In genomic region chr8:15840632-15841252, GRCm38 (mm10) we compare ENCODE assay signal across 22 mouse cellular contexts.
DNase-seq lines count a peak whose midpoint lies in the region; ATAC-seq and TF ChIP-seq lines count a peak whose summit lies in the region.
"Had no signal": no experiment of that assay in that cellular context is flagged by ENCODE, and none has a peak within 500 bp of the region (broad histone marks: within the 10 kb centered on the region; RNA-seq: fewer than 3 reads in every experiment).

No protein-coding gene starts in this region.

- peaks cover 4% of the 10 kb centered on the region; the same call in 1 of the 2 replicates for H3K4me1 ChIP-seq in limb, embryonic 11.5 days (ENCODE audit: control insufficient read depth, insufficient read depth, low read length)
- H3K4me1 ChIP-seq in limb, embryonic 10.5 days, result peaks cover 8% of the 10 kb centered on the region; the same call in 1 of the 2 replicates
- peaks cover 10% of the 10 kb centered on the region; the same call in 1 of the 2 replicates for H3K4me1 ChIP-seq in limb, embryonic 13.5 days
- no peaks in the 10 kb centered on the region for H3K4me1 ChIP-seq in thymus, adult 2 months (replicated peaks; ENCODE audit: control insufficient read depth, insufficient read depth, low read length)
- H3K4me1 ChIP-seq: forebrain, embryonic 13.5 days; hindbrain, embryonic 13.5 days had no signal

- no peak overlapping the region for H3K4me3 ChIP-seq in limb, embryonic 11.5 days (ENCODE audit: low read depth, low read length)
- no peak overlapping the region for H3K4me3 ChIP-seq in limb, embryonic 10.5 days
- H3K4me3 ChIP-seq in limb, embryonic 13.5 days, result no peak overlapping the region
- H3K4me3 ChIP-seq in thymus, adult 2 months (ENCODE audit: control insufficient read depth, insufficient read depth, low read length), result no peak overlapping the region
- H3K4me3 ChIP-seq: forebrain, embryonic 13.5 days; hindbrain, embryonic 13.5 days; left cerebral cortex, adult 2 months had no signal

- no peak overlapping the region for H3K4me2 ChIP-seq in limb, embryonic 11.5 days (ENCODE audit: low read depth, severe bottlenecking)
- H3K4me2 ChIP-seq in limb, embryonic 13.5 days (replicated peaks), result no peak overlapping the region
- H3K4me2 ChIP-seq: forebrain, embryonic 13.5 days; heart, embryonic 11.5 days; hindbrain, embryonic 13.5 days had no signal

- peak; percentile 19 for DNase-seq in embryo, embryonic 10.5 days (ENCODE audit: low spot score)
- DNase-seq in embryo, embryonic 10 days (ENCODE audit: low spot score), result no peak
- DNase-seq in limb, embryonic 11.5 days (ENCODE audit: low spot score), result peak; percentile 24
- no peak for DNase-seq in limb, embryonic 10.5 days (ENCODE audit: low spot score)
- peak; percentile 29 for DNase-seq in WW6 (ENCODE audit: low read depth, low spot score)
- DNase-seq in frontal cortex, postnatal 10 days (ENCODE audit: low spot score in 2 of 2), result no peak
- no peak for DNase-seq in thymus, adult 2 months
- DNase-seq: adrenal gland, postnatal 14 days; cerebellum, adult 18-20 months; heart, postnatal 14 days; kidney, adult 18-20 months; liver; lung, adult 18-20 months; right cerebral cortex, postnatal 14 days; thymus, postnatal 25 days had no signal

- H3K27me3 ChIP-seq in limb, embryonic 11.5 days (ENCODE audit: control insufficient read depth, insufficient read depth, low read length), result no peaks in the 10 kb centered on the region
- no peaks in the 10 kb centered on the region for H3K27me3 ChIP-seq in limb, embryonic 10.5 days (ENCODE audit: low read depth, poor library complexity, severe bottlenecking)
- no peaks in the 10 kb centered on the region for H3K27me3 ChIP-seq in limb, embryonic 13.5 days
- no peaks in the 10 kb centered on the region for H3K27me3 ChIP-seq in thymus, adult 2 months (ENCODE audit: control insufficient read depth, insufficient read depth, low read length)
- H3K27me3 ChIP-seq: forebrain, embryonic 13.5 days; hindbrain, embryonic 13.5 days had no signal

- no peak for TF ChIP-seq CTCF in thymus, adult 2 months (IDR thresholded peaks at IDR 0.05; ENCODE audit: borderline replicate concordance, control insufficient read depth, extremely low read depth, insufficient read depth, low read length, poor library complexity)

- no peak overlapping the region for H3K9ac ChIP-seq in limb, embryonic 11.5 days (ENCODE audit: low read length)
- H3K9ac ChIP-seq in limb, embryonic 13.5 days, result no peak overlapping the region
- H3K9ac ChIP-seq: forebrain, embryonic 13.5 days; hindbrain, embryonic 13.5 days had no signal

- no peaks in the 10 kb centered on the region for H3K36me3 ChIP-seq in limb, embryonic 11.5 days (ENCODE audit: control insufficient read depth, insufficient read depth, low read length)
- H3K36me3 ChIP-seq in limb, embryonic 10.5 days, result no peaks in the 10 kb centered on the region
- H3K36me3 ChIP-seq in limb, embryonic 13.5 days, result no peaks in the 10 kb centered on the region
- no peaks in the 10 kb centered on the region for H3K36me3 ChIP-seq in thymus, adult 2 months (ENCODE audit: control insufficient read depth, insufficient read depth, low read length)
- H3K36me3 ChIP-seq: hindbrain, embryonic 13.5 days had no signal

- H3K9me3 ChIP-seq in limb, embryonic 11.5 days (ENCODE audit: control insufficient read depth, low read length), result no peaks in the 10 kb centered on the region
- no peaks in the 10 kb centered on the region for H3K9me3 ChIP-seq in limb, embryonic 10.5 days (replicated peaks)
- H3K9me3 ChIP-seq in limb, embryonic 13.5 days, result no peaks in the 10 kb centered on the region
- H3K9me3 ChIP-seq: forebrain, embryonic 13.5 days; hindbrain, embryonic 13.5 days had no signal

- TF ChIP-seq POLR2A in thymus, adult 2 months (IDR thresholded peaks at IDR 0.05; ENCODE audit: control insufficient read depth, extremely low read depth, insufficient read depth, low read length, poor library complexity), result no peak

- 61% methylated on average over 8 of the region's 8 CpGs for WGBS in limb, embryonic 11.5 days
- WGBS in limb, embryonic 10.5 days, result 67% methylated on average over 8 of the region's 8 CpGs
- WGBS in limb, embryonic 13.5 days, result 55% methylated on average over 8 of the region's 8 CpGs
- 70% methylated on average over 8 of the region's 8 CpGs for WGBS in thymus, adult 2 months

- no peak overlapping the region for H3K27ac ChIP-seq in limb, embryonic 11.5 days (replicated peaks; ENCODE audit: low read depth, low read length)
- H3K27ac ChIP-seq in limb, embryonic 10.5 days, result no peak overlapping the region
- no peak overlapping the region for H3K27ac ChIP-seq in limb, embryonic 13.5 days
- no peak overlapping the region for H3K27ac ChIP-seq in thymus, adult 2 months (ENCODE audit: control insufficient read depth, insufficient read depth, low read length)
- H3K27ac ChIP-seq: forebrain, embryonic 13.5 days; hindbrain, embryonic 13.5 days; left cerebral cortex, adult 2 months had no signal

- ATAC-seq in limb, embryonic 11.5 days (ENCODE audit: insufficient number of reproducible peaks, low FRiP score, low TSS enrichment, low read depth), result peak; percentile 68; the same call in 1 of the 2 replicates
- 0 out of 2 replicates have a peak, but pooled peaks have one; percentile 54 for ATAC-seq in limb, embryonic 13.5 days (ENCODE audit: low FRiP score, low read depth)
- ATAC-seq: activated CD4-positive, CD25-positive, alpha-beta regulatory T cell, adult 4 months; CD4-positive, CD25-positive, alpha-beta regulatory T cell, adult 4 months; forebrain, embryonic 13.5 days had no signal

Comparison
In these comparisons a context has a peak if more than half of its experiments do, and no peak if none do; other contexts are left out.
1. DNase-seq: peak in embryo, embryonic 10.5 days (single experiment), limb, embryonic 11.5 days (single experiment) and WW6 (single experiment); none in embryo, embryonic 10 days (single experiment), limb, embryonic 10.5 days (single experiment), frontal cortex, postnatal 10 days (0 of 2) and thymus, adult 2 months (single experiment).